Mouse (Mus musculus): Measurements from ENCODE around the gene Ldb1.

DNA sequence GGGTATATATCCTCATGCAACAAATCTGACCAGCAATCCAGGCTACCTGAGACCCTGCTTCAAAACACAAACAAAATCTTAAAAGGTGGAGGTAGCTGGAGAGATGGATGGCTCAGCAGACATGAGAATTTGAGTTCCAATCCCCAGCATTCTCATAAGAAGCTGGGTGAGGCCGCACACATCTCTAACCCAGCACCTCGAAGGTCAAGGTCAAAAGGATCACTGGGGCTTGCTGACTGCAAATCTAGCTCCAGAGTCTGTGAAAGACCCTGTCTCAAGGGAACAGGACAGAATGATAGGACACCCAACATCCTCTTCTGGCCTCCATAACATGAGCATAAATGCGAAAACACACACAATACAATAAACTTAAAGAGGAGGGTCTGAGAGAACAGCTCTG is 53.8 kb downstream of the Ldb1 start:
- TF ChIP-seq CTCF (conservative IDR thresholded peaks at IDR 0.05 in 1 of 2, IDR thresholded peaks at IDR 0.05 in 1 of 2; ENCODE audit: low read depth in 2 of 2, low read length in 2 of 2): no peak
- no peak for TF ChIP-seq RCOR1 (conservative IDR thresholded peaks at IDR 0.05; ENCODE audit: low read depth, low read length)
- no peak for TF ChIP-seq POLR2AphosphoS2 (IDR thresholded peaks at IDR 0.05; ENCODE audit: low read depth, low read length)
- no peak for TF ChIP-seq NRF1 (IDR thresholded peaks at IDR 0.05; ENCODE audit: low read depth, low read length)
- TF ChIP-seq EP300 (IDR thresholded peaks at IDR 0.05; ENCODE audit: low read length): no peak
- TF ChIP-seq USF2 (conservative IDR thresholded peaks at IDR 0.05; ENCODE audit: low read depth, low read length): no peak
- TF ChIP-seq MAFK (IDR thresholded peaks at IDR 0.05; ENCODE audit: insufficient replicate concordance, low read length): no peak
- no peak for TF ChIP-seq E2F4 (IDR thresholded peaks at IDR 0.05; ENCODE audit: insufficient replicate concordance, low read depth, low read length)
- no peak for TF ChIP-seq UBTF (IDR thresholded peaks at IDR 0.05; ENCODE audit: low read depth, low read length)
- no peak for TF ChIP-seq HCFC1 (IDR thresholded peaks at IDR 0.05; ENCODE audit: low read depth, low read length)
- no peak for TF ChIP-seq USF1 (IDR thresholded peaks at IDR 0.05; ENCODE audit: low read depth, low read length)
- TF ChIP-seq TCF12 (IDR thresholded peaks at IDR 0.05; ENCODE audit: low read depth, low read length): no peak
